Mouse (Mus musculus): ENCODE measurements around the gene Gm42906.

Gm42906 gene

GRCm38 (mm10) chr5:151162642-151163041 is 265.3 kb downstream of the Gm42906 start:
- DNase-seq (ENCODE audit: low read depth, low spot score): no peak
- Histone ChIP-seq H3K27me3 (ENCODE audit: control insufficient read depth, insufficient read depth, low read length, poor library complexity, severe bottlenecking) (no peaks in the 10 kb centered on the region), H3K36me3 (ENCODE audit: control insufficient read depth, insufficient read depth, low read length, poor library complexity, severe bottlenecking) (no peaks in the 10 kb centered on the region)

GRCm38 (mm10) chr5:151155247-151155646 is 272.7 kb downstream of the Gm42906 start:
- no peak for DNase-seq (ENCODE audit: low read depth, low spot score)
- Histone ChIP-seq H3K27me3 (ENCODE audit: control insufficient read depth, insufficient read depth, low read length, poor library complexity, severe bottlenecking) (no peaks in the 10 kb centered on the region), H3K36me3 (ENCODE audit: control insufficient read depth, insufficient read depth, low read length, poor library complexity, severe bottlenecking) (no peaks in the 10 kb centered on the region)

GRCm38 (mm10) chr5:151154780-151155179 is 273.2 kb downstream of the Gm42906 start:
- DNase-seq (ENCODE audit: low read depth, low spot score): no peak
- no peaks in the 10 kb centered on the region for H3K27me3 ChIP-seq (ENCODE audit: control insufficient read depth, insufficient read depth, low read length, poor library complexity, severe bottlenecking)
- no peaks in the 10 kb centered on the region for H3K36me3 ChIP-seq (ENCODE audit: control insufficient read depth, insufficient read depth, low read length, poor library complexity, severe bottlenecking)

GRCm38 (mm10) chr5:151154030-151154429 is 273.9 kb downstream of the Gm42906 start:
- Histone ChIP-seq H3K27me3 (ENCODE audit: control insufficient read depth, insufficient read depth, low read length, poor library complexity, severe bottlenecking) (no peaks in the 10 kb centered on the region), H3K36me3 (ENCODE audit: control insufficient read depth, insufficient read depth, low read length, poor library complexity, severe bottlenecking) (no peaks in the 10 kb centered on the region)
- DNase-seq (ENCODE audit: low read depth, low spot score): no peak

- no peaks in the 10 kb centered on the region for H3K27me3 ChIP-seq (ENCODE audit: control insufficient read depth, insufficient read depth, low read length, poor library complexity, severe bottlenecking)
- no peaks in the 10 kb centered on the region for H3K36me3 ChIP-seq (ENCODE audit: control insufficient read depth, insufficient read depth, low read length, poor library complexity, severe bottlenecking)
- no peak for DNase-seq (ENCODE audit: low read depth, low spot score)
Observed at GRCm38 (mm10) chr5:151151549-151151948, 276.4 kb downstream of the Gm42906 start.

- DNase-seq (ENCODE audit: low read depth, low spot score): no peak
- Histone ChIP-seq H3K27me3 (ENCODE audit: control insufficient read depth, insufficient read depth, low read length, poor library complexity, severe bottlenecking) (no peaks in the 10 kb centered on the region), H3K36me3 (ENCODE audit: control insufficient read depth, insufficient read depth, low read length, poor library complexity, severe bottlenecking) (no peaks in the 10 kb centered on the region)
Observed at GRCm38 (mm10) chr5:151149509-151149908, 278.5 kb downstream of the Gm42906 start.

GRCm38 (mm10) chr5:151148079-151148478 is 279.9 kb downstream of the Gm42906 start:
- Histone ChIP-seq H3K27me3 (ENCODE audit: control insufficient read depth, insufficient read depth, low read length, poor library complexity, severe bottlenecking) (no peaks in the 10 kb centered on the region), H3K36me3 (ENCODE audit: control insufficient read depth, insufficient read depth, low read length, poor library complexity, severe bottlenecking) (no peaks in the 10 kb centered on the region)
- DNase-seq (ENCODE audit: low read depth, low spot score): no peak

GRCm38 (mm10) chr5:151145807-151146206 is 282.2 kb downstream of the Gm42906 start:
- DNase-seq (ENCODE audit: low read depth, low spot score): no peak
- Histone ChIP-seq H3K36me3 (ENCODE audit: control insufficient read depth, insufficient read depth, low read length, poor library complexity, severe bottlenecking) (no peaks in the 10 kb centered on the region), H3K27me3 (ENCODE audit: control insufficient read depth, insufficient read depth, low read length, poor library complexity, severe bottlenecking) (no peaks in the 10 kb centered on the region)

GRCm38 (mm10) chr5:151143955-151144354 is 284.0 kb downstream of the Gm42906 start:
- no peak for DNase-seq (ENCODE audit: low read depth, low spot score)
- Histone ChIP-seq H3K27me3 (ENCODE audit: control insufficient read depth, insufficient read depth, low read length, poor library complexity, severe bottlenecking) (no peaks in the 10 kb centered on the region), H3K36me3 (ENCODE audit: control insufficient read depth, insufficient read depth, low read length, poor library complexity, severe bottlenecking) (no peaks in the 10 kb centered on the region)

- no peaks in the 10 kb centered on the region for H3K27me3 ChIP-seq (ENCODE audit: control insufficient read depth, insufficient read depth, low read length, poor library complexity, severe bottlenecking)
- DNase-seq (ENCODE audit: low read depth, low spot score): no peak
- no peaks in the 10 kb centered on the region for H3K36me3 ChIP-seq (ENCODE audit: control insufficient read depth, insufficient read depth, low read length, poor library complexity, severe bottlenecking)
Observed at GRCm38 (mm10) chr5:151142671-151143601, 285.0 kb downstream of the Gm42906 start.

- Histone ChIP-seq H3K36me3 (ENCODE audit: control insufficient read depth, insufficient read depth, low read length, poor library complexity, severe bottlenecking) (no peaks in the 10 kb centered on the region), H3K27me3 (ENCODE audit: control insufficient read depth, insufficient read depth, low read length, poor library complexity, severe bottlenecking) (no peaks in the 10 kb centered on the region)
- DNase-seq (ENCODE audit: low read depth, low spot score): no peak
Observed at GRCm38 (mm10) chr5:151142241-151142640, 285.7 kb downstream of the Gm42906 start.

- no peak for DNase-seq (ENCODE audit: low read depth, low spot score)
- no peaks in the 10 kb centered on the region for H3K36me3 ChIP-seq (ENCODE audit: control insufficient read depth, insufficient read depth, low read length, poor library complexity, severe bottlenecking)
Observed at GRCm38 (mm10) chr5:151137901-151138300, 290.1 kb downstream of the Gm42906 start.

GRCm38 (mm10) chr5:151137311-151137710 is 290.7 kb downstream of the Gm42906 start:
- no peaks in the 10 kb centered on the region for H3K27me3 ChIP-seq (ENCODE audit: control insufficient read depth, insufficient read depth, low read length, poor library complexity, severe bottlenecking)
- H3K36me3 ChIP-seq (ENCODE audit: control insufficient read depth, insufficient read depth, low read length, poor library complexity, severe bottlenecking): no peaks in the 10 kb centered on the region
- no peak for DNase-seq (ENCODE audit: low read depth, low spot score)

More at GRCm38 (mm10) chr5:151137901-151138300, 290.1 kb downstream of the Gm42906 start:
- no peaks in the 10 kb centered on the region for H3K27me3 ChIP-seq (ENCODE audit: control insufficient read depth, insufficient read depth, low read length, poor library complexity, severe bottlenecking)

GRCm38 (mm10) chr5:151135965-151136364 is 292.0 kb downstream of the Gm42906 start:
- DNase-seq (ENCODE audit: low read depth, low spot score): no peak

GRCm38 (mm10) chr5:151135078-151135826 is 292.7 kb downstream of the Gm42906 start:
- Histone ChIP-seq H3K36me3 (ENCODE audit: control insufficient read depth, insufficient read depth, low read length, poor library complexity, severe bottlenecking) (no peaks in the 10 kb centered on the region), H3K27me3 (ENCODE audit: control insufficient read depth, insufficient read depth, low read length, poor library complexity, severe bottlenecking) (no peaks in the 10 kb centered on the region)
- DNase-seq (ENCODE audit: low read depth, low spot score): no peak

More at GRCm38 (mm10) chr5:151135965-151136364, 292.0 kb downstream of the Gm42906 start:
- Histone ChIP-seq H3K27me3 (ENCODE audit: control insufficient read depth, insufficient read depth, low read length, poor library complexity, severe bottlenecking) (no peaks in the 10 kb centered on the region), H3K36me3 (ENCODE audit: control insufficient read depth, insufficient read depth, low read length, poor library complexity, severe bottlenecking) (no peaks in the 10 kb centered on the region)

Data from splenic B cell, adult 2 months (primary cell).